Mouse (Mus musculus) stomach, postnatal 0 days (tissue): ENCODE measurements at regions not wholly inside any gene's neighbourhood (a gene's known extent, or its start where the extent isn't known, plus 50 kb on each side); places are given as distances from the start of the nearest gene placed in this dataset.

Experiments
- CTCF ChIP-seq: IDR thresholded peaks from 2 replicates; pipeline ENCODE4 v1.5.1; 2016; ENCODE audit warnings: antibody characterized with exemption, low read depth, mild to moderate bottlenecking, moderate library complexity
- EP300 ChIP-seq: optimal IDR thresholded peaks from 2 replicates; pipeline ENCODE3; 2016; ENCODE audit warnings: antibody characterized with exemption

DNA sequence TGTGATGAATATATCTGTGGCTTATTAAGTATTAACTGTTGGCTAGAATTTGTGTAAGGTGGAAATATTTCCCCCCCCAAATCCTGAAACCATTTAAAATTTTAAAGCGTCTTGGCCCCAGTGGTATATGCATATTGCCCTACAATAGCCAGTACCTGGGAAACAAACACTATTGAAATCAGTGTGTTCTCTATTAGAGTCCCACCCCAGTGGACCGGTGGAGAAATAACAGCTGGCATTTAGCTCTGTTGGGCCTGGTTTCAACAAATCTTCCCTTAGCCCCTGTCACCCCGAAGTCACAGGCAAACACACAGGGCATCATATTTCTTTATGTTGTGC is 120.0 kb upstream of the Gm10295 start:
- no peak for TF ChIP-seq CTCF
- TF ChIP-seq EP300 = no peak
